Mouse (Mus musculus) small intestine, adult 2 months (tissue): ENCODE measurements at regions not wholly inside any gene's neighbourhood (a gene's known extent, or its start where the extent isn't known, plus 50 kb on each side); places are given as distances from the start of the nearest gene placed in this dataset.

Source experiments
- H3K27ac ChIP-seq: fragments of 200-500 bp; 2 replicates; pipeline ENCODE4 v1.5.1; 2012; ENCODE audit warnings: low read depth, low read length, control low read depth, inconsistent platforms; ENCODE audit not compliant: insufficient read depth
- H3K27me3 ChIP-seq: fragments of 200-500 bp; 2 replicates; pipeline ENCODE4 v1.6.1; 2012; ENCODE audit warnings: mild to moderate bottlenecking, moderate library complexity, low read length, inconsistent platforms; ENCODE audit not compliant: control insufficient read depth, insufficient read depth
- H3K36me3 ChIP-seq: fragments of 200-500 bp; 2 replicates; pipeline ENCODE4 v1.6.1; 2012; ENCODE audit warnings: mild to moderate bottlenecking, low read length, control low read depth, inconsistent platforms; ENCODE audit not compliant: control insufficient read depth, insufficient read depth
- H3K4me1 ChIP-seq: fragments of 200-500 bp; 2 replicates; pipeline ENCODE4 v1.6.1; 2012; ENCODE audit warnings: low read length, inconsistent platforms, mixed read lengths; ENCODE audit not compliant: control insufficient read depth, insufficient read depth, insufficient read length
- H3K4me3 ChIP-seq: fragments of 200-500 bp; 2 replicates; pipeline ENCODE4 v1.5.1; 2012; ENCODE audit warnings: low read depth, mild to moderate bottlenecking, control low read depth, inconsistent platforms, low read length, moderate library complexity
- CTCF ChIP-seq: fragments of 200-500 bp; IDR thresholded peaks from 2 replicates; pipeline ENCODE4 v1.5.1; 2012; ENCODE audit warnings: low read depth, mild to moderate bottlenecking, control low read depth, inconsistent platforms, low read length, moderate library complexity, mixed read lengths; ENCODE audit not compliant: insufficient replicate concordance, insufficient read length; ENCODE audit errors: extremely low read depth
- POLR2A ChIP-seq: fragments of 200-500 bp; IDR thresholded peaks from 2 replicates; pipeline ENCODE4 v1.6.1; 2012; ENCODE audit warnings: low read depth, mild to moderate bottlenecking, control low read depth, inconsistent platforms, low read length, moderate library complexity
- WGBS: fragments of 180-500 bp; shearing (Covaris S2); methylation state at CpG from one replicate; pipeline ENCODE4 v1.1.7; 2018; 5-methylcytosine and 5-hydroxymethylcytosine counted together

DNA sequence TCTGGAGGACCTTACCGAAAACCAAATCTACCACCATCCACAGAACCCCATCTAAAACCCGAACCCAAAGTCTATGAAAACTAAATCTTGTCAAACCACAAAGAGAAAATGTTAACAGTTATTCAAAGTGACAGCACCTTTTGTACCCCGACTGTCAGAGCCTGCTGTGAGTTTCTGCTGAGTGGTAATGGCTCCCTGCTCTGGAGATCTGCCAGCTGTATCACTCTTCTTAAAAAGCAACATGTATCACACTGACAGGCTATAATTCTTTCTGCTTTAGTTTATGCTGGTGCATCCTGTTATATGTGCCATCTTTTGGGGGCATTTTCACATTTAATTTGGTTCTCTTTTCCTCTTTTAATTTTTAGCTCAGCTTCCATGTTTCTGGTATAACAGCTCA, 268.5 kb downstream of the Fam84a start:
- no peak overlapping the region for H3K4me3 ChIP-seq
- no peaks in the 10 kb centered on the region for H3K36me3 ChIP-seq
- H3K27ac ChIP-seq, result no peak overlapping the region
- no peaks in the 10 kb centered on the region for H3K27me3 ChIP-seq
- WGBS, result 66% methylated on average over 3 of the region's 3 CpGs
- no peak for TF ChIP-seq POLR2A
- TF ChIP-seq CTCF, result no peak
- no peaks in the 10 kb centered on the region for H3K4me1 ChIP-seq

DNA sequence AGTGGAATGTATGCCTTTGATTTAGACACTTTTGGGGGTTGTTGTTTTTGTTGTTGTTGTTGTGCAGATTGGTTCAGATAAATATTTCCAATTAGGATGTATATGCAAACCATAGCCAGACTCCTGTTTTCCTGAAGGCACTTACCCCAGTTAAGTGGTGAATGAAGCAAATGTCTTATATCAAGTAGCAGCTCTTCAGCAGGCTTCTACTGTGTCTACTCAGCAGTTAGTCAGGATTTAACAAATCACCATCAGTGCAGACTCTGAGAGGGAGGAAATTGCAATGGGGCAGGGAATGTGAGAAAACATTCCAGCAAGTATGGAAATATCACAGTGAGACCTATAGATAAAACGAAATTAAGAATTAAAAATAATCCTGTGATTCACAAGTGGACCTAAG, 282.7 kb downstream of the Fam84a start:
- no peaks in the 10 kb centered on the region for H3K4me1 ChIP-seq
- 29% methylated on average over 1 of the region's 1 CpGs for WGBS
- no peak overlapping the region for H3K4me3 ChIP-seq
- H3K36me3 ChIP-seq, result no peaks in the 10 kb centered on the region
- H3K27me3 ChIP-seq, result no peaks in the 10 kb centered on the region
- H3K27ac ChIP-seq, result no peak overlapping the region
- no peak for TF ChIP-seq CTCF
- no peak for TF ChIP-seq POLR2A

GRCm38 (mm10) chr12:13861226-13861625, 290.6 kb downstream of the Fam84a start:
- TF ChIP-seq CTCF, result no peak
- no peak for TF ChIP-seq POLR2A
- no peak overlapping the region for H3K4me3 ChIP-seq
- H3K36me3 ChIP-seq, result no peaks in the 10 kb centered on the region
- no peaks in the 10 kb centered on the region for H3K4me1 ChIP-seq
- no peak overlapping the region for H3K27ac ChIP-seq
- 84% methylated on average over 7 of the region's 7 CpGs for WGBS
- no peaks in the 10 kb centered on the region for H3K27me3 ChIP-seq

DNA sequence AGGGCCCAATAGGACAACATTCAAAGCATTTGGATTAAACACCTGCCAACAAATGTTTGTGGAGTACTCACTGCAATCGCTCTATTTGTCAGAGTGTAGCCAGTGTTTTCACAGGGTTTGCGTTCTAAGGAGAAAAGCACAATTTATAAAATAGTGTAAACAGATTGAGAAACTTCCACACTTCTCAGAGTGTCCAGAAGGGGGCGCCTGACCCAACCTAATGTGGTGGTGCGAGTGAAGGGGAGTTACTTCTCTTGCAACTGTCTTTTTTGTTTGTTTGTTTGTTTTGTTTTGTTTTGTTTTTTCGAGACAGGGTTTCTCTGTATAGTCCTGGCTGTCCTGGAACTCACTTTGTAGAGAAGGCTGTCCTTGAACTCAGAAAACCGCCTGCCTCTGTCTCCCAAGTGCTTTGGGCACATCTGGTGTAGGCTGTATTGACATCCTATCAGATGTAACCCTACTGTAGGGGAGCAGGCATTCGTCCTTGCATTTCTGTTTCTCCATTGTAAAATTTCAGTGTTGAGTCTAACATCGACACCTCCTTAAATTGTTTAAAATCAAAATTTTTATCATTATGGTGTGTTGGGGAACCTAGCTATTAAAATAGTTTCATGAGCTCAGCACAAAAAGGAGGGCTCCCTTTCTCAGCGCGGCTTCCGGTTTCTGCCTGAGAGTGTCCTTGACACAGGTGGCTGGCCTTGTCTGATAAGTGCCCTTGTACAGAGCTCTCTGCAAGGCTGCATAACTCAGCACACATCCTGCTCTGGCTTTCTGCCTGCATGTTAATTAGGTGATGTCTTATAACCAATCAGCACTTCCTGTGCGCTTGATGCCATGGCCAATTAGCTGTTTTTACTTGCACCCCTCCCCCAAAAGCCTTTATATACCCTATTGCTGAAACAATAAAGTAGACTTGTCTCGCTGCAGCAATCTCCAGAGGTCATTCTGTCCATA, 307.0 kb downstream of the Fam84a start:
- no peaks in the 10 kb centered on the region for H3K36me3 ChIP-seq
- no peak for TF ChIP-seq POLR2A
- TF ChIP-seq CTCF, result peak; percentile 24; the same call in 1 of the 2 replicates
- WGBS, result 52% methylated on average over 13 of the region's 13 CpGs
- no peaks in the 10 kb centered on the region for H3K27me3 ChIP-seq
- no peak overlapping the region for H3K27ac ChIP-seq
- H3K4me1 ChIP-seq, result no peaks in the 10 kb centered on the region
- H3K4me3 ChIP-seq, result no peak overlapping the region

GRCm38 (mm10) chr12:13843423-13844080, 308.3 kb downstream of the Fam84a start:
- no peaks in the 10 kb centered on the region for H3K36me3 ChIP-seq
- TF ChIP-seq CTCF (no peak), POLR2A (no peak)
- 76% methylated on average over 5 of the region's 5 CpGs for WGBS
- H3K4me1 ChIP-seq, result no peaks in the 10 kb centered on the region
- no peak overlapping the region for H3K4me3 ChIP-seq
- no peaks in the 10 kb centered on the region for H3K27me3 ChIP-seq
- H3K27ac ChIP-seq, result no peak overlapping the region

- no peak overlapping the region for H3K4me3 ChIP-seq
- TF ChIP-seq CTCF, result no peak
- no peak for TF ChIP-seq POLR2A
- no peaks in the 10 kb centered on the region for H3K4me1 ChIP-seq
- WGBS, result 54% methylated on average over 1 of the region's 1 CpGs
- H3K36me3 ChIP-seq, result no peaks in the 10 kb centered on the region
- H3K27ac ChIP-seq, result no peak overlapping the region
- H3K27me3 ChIP-seq, result no peaks in the 10 kb centered on the region
Measured at GRCm38 (mm10) chr12:13841238-13841637, 310.6 kb downstream of the Fam84a start.

- Histone ChIP-seq H3K36me3 (no peaks in the 10 kb centered on the region), H3K27ac (no peak overlapping the region), H3K4me1 (no peaks in the 10 kb centered on the region), H3K4me3 (no peak overlapping the region), H3K27me3 (no peaks in the 10 kb centered on the region)
- WGBS, result 75% methylated on average over 3 of the region's 3 CpGs
- no peak for TF ChIP-seq POLR2A
- no peak for TF ChIP-seq CTCF
Measured at GRCm38 (mm10) chr12:13834723-13835122, 317.1 kb downstream of the Fam84a start.
